Mouse (Mus musculus) cerebral cortex, adult 2 months (tissue): ENCODE measurements around the gene G3bp2.

Experiments used
- WGBS: fragments of 180-500 bp; shearing (Covaris S2); methylation state at CpG from one replicate; pipeline ENCODE4 v1.1.7; 2018; 5-methylcytosine and 5-hydroxymethylcytosine counted together

The G3bp2 gene

DNA sequence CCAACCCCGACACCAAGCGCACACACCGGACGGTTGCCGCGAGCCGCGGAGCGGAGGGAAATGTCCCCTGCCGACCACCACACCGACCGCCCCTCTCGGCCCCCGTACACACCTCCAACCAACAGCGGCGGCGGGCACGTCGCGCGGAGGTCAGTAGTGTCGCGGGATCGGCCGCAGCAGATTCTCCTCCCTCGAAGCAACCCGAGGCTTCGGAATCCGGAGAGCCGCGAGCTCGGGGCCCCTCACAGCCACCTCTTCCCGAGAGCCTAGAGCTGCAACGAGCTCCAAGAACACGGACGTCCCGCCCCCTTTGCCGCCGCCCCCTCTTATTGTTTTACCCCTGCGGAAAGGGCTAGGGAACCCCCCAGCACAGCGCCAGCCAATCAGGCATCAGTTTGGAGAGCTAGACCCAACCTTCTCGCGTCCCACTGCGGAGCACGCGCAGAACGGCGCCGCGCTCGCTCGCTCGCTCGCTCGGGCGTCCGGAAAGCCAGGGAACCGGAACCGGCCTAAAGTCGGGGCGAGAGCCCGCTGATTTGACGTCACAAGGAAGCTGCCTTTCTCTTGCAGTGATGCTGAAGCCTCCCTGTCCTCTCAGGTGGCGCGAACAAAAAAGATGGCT lies at the start of gene G3bp2:
G3bp2 (minus strand) TSS at position 303 of the 622 bp plus-strand sequence.
- WGBS: under 1% methylated on average over 64 of the region's 65 CpGs

GRCm38 (mm10) chr5:92133006-92133405 lies 49.5 kb upstream of the G3bp2 start:
- 78% methylated on average over 4 of the region's 4 CpGs for WGBS

DNA sequence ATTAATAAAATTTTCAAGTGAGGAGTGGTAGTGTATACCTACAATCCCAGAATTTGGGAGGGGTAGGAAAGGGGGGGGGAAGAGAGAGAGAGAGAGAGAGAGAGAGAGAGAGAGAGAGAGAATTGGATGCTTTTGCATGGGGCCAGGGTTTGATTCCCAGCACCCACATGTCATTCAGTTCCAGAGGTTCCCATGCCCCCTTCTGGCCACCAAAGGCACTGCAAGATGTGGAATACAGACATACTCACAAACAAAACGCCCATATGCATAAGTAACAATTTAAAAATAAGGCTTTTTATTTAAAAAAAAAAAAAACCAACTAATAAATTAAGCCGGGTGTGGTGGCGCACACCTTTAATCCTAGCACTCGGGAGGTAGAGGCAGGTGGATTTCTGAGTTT lies 48.6 kb upstream of the G3bp2 start:
- 96% methylated on average over 4 of the region's 4 CpGs for WGBS

- 90% methylated on average over 6 of the region's 6 CpGs for WGBS
Observed at GRCm38 (mm10) chr5:92130040-92130682, 46.6 kb upstream of the G3bp2 start.

- WGBS: 92% methylated on average over 1 of the region's 1 CpGs
Observed at GRCm38 (mm10) chr5:92129321-92129768, 45.8 kb upstream of the G3bp2 start.

DNA sequence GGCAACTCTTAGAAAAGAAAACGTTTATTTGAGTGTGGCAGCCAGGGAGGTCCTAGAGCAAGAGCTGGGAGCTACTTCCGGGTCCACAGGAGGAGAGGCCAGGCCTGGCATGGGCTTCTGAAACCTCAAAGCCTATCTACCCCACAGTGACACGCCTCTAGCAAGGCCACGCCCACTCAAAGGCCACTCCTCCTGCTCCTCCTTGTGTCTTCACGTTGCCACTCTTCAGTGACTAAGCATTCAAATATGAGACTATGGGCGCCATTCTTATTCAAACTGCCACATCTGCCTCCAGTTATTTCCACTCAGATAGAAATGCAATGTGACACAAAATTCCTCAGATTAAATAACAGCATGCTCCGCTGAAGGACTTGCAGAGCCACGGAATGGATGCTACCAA lies 45.1 kb upstream of the G3bp2 start:
- WGBS: 29% methylated on average over 8 of the region's 8 CpGs

DNA sequence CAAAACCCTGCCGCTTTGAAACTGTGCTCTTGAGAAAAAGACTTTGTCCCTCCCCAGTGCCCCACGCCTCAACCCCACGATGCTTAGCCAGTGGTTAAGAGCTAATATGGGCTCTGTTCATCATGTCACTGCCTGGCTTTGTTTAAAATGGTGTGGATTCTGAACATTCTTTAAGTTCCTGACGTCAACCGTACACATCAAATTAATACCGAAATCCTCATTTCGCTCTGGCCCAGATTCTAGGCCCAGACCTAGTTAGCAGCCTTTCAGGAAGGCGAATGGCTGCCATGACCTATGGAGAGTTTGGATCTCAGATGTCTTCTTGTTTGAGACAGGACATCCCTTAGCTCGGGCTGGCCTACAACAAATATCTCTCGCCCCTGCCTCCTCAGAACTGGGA lies 44.2 kb upstream of the G3bp2 start:
- whole genome bisulfite sequencing: 91% methylated on average over 10 of the region's 10 CpGs

GRCm38 (mm10) chr5:92127141-92127625 lies 43.7 kb upstream of the G3bp2 start:
- WGBS: 59% methylated on average over 9 of the region's 9 CpGs

GRCm38 (mm10) chr5:92125446-92125845 lies 41.9 kb upstream of the G3bp2 start:
- WGBS: 65% methylated on average over 3 of the region's 3 CpGs

- 78% methylated on average over 4 of the region's 4 CpGs for WGBS
Observed at GRCm38 (mm10) chr5:92121636-92122035, 38.1 kb upstream of the G3bp2 start.

DNA sequence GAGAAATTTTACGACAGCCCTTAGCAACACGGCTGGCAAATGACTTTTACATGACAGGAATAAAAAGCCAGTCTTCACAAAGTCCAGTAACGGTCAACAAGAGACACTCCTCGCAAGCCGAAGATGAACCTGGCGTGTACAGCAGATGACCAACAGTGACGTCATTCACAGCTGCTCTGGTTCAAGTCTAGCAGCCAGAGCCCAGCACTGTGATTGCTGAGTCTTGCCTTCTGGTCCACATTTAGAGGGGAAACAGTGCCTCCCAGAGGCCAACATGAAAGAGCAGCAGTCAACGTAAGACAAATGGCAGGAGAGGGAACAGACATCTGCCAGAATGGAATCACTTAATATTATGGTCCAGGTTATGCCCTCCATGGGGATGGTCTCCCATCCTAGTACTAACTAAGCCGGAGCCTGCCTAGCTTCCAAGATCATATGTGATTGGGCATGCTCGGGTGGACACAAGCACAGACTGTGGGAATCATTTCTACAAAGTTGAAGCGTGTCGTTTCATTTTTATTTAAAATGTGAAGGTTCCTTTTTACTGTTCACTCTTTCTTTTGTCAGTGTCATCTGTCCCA lies 34.4 kb upstream of the G3bp2 start:
- WGBS: 49% methylated on average over 12 of the region's 12 CpGs

GRCm38 (mm10) chr5:92114939-92115338 lies 31.4 kb upstream of the G3bp2 start:
- 95% methylated on average over 2 of the region's 2 CpGs for WGBS

GRCm38 (mm10) chr5:92114223-92114622 lies 30.7 kb upstream of the G3bp2 start:
- WGBS: 92% methylated on average over 6 of the region's 6 CpGs

GRCm38 (mm10) chr5:92113484-92113883 lies 30.0 kb upstream of the G3bp2 start:
- WGBS: 93% methylated on average over 7 of the region's 7 CpGs

DNA sequence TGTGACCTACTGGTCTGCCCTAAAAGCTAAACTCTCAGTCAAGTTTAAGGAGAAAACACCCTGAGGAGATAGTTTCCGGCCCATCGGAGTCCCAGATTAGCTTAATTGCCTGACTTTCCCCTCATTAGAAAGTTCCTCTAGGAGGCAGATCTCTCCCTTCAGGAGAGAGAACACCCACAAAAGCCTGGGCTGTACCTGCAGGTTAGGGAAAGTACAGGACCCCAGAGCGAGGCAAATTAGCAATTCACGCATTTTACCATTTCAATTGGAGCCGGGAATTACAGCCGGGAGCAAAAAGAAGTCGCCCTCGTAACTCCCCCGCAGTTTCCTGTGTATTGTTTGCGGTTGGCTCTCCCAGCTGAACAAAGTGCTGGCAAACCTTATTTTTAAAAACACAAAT lies 29.1 kb upstream of the G3bp2 start:
- WGBS: 34% methylated on average over 10 of the region's 10 CpGs

DNA sequence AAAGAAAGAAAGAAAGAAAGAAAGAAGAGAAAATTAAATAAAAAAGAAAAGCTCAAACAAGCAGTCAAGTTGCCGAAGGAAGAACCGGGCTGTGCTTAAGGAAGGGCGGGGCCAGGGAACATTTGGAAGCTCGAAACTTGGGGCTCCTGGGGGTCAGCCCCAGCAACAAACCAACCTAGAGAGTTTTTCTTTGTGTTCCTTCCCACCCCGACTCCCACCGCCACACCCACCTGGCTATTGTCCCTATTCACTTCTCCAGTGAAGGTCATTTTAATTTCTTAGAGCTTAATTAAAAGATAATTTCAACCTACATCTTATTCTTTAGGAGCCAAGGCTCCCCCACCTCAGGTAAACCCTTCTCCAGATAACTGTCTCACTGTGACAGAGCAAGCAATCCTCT lies 28.7 kb upstream of the G3bp2 start:
- WGBS: 14% methylated on average over 6 of the region's 6 CpGs

DNA sequence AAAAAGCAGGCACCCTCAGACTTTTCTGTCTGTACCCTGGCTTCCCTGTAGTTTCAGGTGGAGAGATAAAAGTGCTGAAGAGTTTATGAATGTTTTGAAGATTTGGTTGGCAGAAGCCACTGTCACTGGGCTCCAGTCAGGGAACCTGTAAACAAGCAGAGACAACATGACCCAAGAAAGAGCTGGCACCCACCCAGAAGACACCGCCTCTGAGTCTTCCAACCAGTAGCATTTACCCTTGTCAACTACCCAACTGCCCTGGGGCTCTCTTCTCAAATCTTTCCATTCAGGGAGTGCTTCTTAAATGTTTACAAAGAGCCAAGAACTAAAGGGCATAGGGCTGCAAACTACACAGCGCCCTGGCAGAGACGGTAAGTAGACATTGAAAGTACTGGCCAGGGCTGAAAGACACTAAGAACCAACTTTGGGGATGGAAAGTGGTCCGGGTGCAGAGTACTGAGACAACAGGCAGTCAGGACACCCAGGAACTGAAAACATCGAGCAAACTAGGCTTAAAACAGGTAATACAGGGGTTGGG lies 27.4 kb upstream of the G3bp2 start:
- 95% methylated on average over 5 of the region's 5 CpGs for WGBS

DNA sequence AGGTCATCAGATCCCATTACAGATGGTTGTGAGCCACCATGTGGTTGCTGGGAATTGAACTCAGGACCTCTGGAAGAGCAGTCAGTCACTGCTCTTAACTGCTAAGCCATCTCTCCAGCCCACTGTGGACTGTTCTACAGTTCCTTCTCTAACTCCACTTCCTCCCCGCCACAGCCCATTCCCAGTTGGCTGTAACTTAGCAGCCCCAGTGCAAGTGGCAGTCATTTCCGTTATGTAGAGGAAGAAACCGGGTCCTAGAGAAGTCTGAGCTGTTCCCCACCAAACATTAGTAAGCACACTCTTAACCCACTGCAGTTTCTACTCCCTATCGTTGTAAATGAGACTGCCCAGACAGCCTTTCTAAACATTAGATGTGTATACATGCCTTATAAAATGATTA lies 23.8 kb upstream of the G3bp2 start:
- WGBS: 93% methylated on average over 4 of the region's 4 CpGs

DNA sequence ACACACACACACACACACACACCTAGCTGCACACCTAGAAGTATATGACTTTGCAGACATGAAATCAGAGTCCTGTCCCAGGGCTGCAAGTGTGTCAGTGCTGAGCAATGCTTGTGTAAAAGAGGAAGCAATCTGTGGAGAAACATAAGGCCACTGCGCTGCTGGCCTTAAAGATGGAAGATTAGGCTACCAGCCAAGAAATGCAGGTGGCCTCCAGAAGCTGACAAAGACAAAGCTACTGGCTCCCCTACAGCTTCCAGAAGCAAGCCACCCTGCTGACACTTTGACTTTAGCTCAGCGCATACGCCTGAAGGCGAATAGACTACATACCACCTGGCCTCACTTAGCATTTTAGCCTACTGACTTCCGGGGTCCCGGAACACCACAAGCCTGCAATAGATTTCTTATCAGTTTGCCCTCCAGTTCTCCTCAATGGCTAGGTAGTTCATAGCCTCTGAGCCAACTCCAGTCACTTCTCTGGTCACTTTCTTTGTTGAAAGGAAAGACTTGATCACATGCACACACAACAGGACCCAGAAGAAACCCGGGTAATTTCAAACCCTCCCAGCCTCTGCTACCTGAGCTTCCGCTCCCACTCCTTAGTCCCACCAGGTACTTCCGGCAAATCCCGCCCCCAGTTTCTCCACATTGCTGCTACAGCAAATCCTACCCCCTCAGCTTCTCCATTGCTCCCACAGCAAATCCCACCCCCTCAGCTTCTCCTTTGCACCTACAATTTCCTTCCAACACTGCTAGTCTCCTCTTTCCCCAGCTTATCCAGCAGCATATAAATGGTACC lies 23.0 kb upstream of the G3bp2 start:
- WGBS: 49% methylated on average over 10 of the region's 10 CpGs

GRCm38 (mm10) chr5:92103816-92104415 lies 20.4 kb upstream of the G3bp2 start:
- 51% methylated on average over 13 of the region's 13 CpGs for WGBS

- 39% methylated on average over 6 of the region's 6 CpGs for WGBS
Observed at GRCm38 (mm10) chr5:92103062-92103461, 19.5 kb upstream of the G3bp2 start.

GRCm38 (mm10) chr5:92101601-92102000 lies 18.1 kb upstream of the G3bp2 start:
- 97% methylated on average over 8 of the region's 8 CpGs for WGBS
